Mouse (Mus musculus): ENCODE results near the gene Tmprss12.
"Not testable (repeated sequence)": the region's sequence is repeated elsewhere in the genome, so short reads cannot be mapped to it uniquely, and the experiment has no call there.

The Tmprss12 gene

DNA sequence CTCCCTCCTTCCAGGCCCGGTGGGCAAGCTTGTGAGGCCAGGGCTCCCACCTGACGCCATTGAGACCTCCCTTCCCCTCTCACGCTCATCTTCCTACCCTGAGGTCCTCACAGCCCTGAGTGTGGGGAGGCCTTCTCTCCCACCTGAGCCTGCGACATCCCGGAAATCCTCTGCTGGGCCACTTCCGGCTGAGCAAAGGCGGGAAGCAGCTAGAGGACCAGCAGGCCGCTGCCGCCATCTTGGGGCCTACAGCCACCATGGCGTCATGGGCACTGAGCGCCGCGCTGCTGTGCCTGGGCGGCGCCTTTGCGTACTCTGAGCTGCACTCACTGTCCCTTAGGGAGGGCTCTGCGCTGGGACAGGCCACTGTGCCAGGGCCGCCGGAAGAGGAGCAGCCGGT, at the start of gene Tmprss12:
Tmprss12 (plus strand) TSS at position 212 of the 400 bp plus-strand sequence.
- DNase-seq (ENCODE audit: low spot score in 2 of 2), result no peak

DNA sequence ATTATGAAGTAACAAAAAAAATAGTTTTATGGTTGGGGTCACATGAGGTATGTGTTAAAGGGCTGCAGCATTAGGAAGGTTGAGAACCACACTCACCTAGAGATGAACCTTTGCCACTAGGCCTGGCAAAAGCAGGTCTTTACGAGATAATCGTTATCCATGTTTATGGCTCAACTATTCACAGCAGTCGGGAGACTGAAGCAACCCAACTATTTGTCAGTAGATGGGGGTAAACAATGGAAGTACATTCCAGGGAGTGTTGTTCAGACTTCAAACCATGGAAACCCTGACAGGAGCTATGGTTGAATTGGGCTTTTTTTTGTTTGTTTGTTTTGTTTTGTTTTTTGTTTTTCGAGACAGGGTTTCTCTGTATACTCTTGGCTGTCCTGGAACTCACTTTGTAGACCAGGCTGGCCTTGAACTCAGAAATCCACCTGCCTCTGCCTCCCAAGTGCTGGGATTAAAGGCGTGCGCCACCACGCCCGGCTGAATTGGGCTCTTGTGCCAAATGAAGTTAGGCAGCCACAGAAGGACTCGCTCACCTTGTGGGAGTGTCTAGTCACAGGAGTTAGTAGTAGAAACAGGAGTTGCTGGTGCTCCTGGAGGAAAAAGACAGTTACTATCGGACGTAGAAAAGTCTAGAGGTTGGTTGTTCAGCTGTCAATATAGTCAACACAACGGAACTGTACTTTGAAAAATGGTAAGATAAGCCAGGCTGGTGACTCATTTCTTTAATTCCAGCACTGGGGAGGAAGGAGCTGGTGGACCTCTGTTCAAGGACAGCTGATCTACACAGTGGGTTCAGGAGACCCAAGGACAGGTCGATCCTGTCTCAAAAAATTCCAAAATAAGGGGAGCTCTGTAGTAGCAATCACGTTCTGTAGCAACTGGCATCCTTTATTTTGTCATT, 48.8 kb upstream of the Tmprss12 start:
- no peak for DNase-seq (ENCODE audit: low spot score in 2 of 2)

GRCm38 (mm10) chr15:100235208-100235965, 45.2 kb upstream of the Tmprss12 start:
- DNase-seq (ENCODE audit: low spot score in 2 of 2), result no peak

DNA sequence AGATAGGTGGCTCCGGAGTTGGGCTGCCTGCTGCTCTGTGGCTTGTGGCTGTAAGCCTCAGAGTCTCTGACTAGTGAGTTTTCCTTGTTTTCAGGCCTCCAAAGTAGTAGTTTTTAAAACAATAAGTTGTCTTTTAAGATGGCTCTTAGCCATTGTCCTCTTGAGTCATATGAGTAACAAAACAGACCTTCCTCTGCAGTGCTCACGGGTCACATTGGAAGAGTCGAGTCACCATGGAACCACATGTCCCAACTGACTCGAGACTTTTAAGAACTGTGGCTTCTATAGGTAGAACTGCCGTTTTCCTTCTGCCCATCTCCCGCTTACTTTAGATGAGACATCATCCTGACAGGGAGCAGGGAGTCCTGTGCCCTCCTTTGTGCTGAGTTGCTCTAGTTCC, 43.7 kb upstream of the Tmprss12 start:
- no peak for DNase-seq (ENCODE audit: low spot score in 2 of 2)

GRCm38 (mm10) chr15:100241780-100242179, 38.9 kb upstream of the Tmprss12 start:
- DNase-seq (ENCODE audit: low spot score in 2 of 2), result no peak

- DNase-seq (ENCODE audit: low spot score in 2 of 2), result no peak
Measured at GRCm38 (mm10) chr15:100245951-100246350, 34.7 kb upstream of the Tmprss12 start.

DNA sequence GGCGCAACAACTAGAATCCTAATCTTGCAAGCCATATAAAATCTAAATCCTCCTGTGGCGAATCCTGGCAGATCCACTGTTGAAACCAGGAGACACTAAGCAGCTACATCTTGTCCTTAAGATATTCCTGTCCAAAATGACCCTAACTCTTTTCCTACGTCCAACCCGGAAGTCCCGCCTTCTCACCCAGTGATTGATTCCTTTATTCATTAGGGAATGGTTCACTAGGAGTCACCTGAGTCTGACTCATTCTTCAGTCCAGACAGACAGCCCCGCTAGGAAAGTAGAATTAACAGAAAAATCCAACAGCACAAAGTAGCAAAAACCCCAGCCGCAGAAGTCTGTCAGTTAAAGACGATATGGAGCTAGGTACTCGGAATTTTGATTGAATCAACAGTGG, 33.3 kb upstream of the Tmprss12 start:
- DNase-seq (ENCODE audit: low spot score in 2 of 2), result no peak

DNA sequence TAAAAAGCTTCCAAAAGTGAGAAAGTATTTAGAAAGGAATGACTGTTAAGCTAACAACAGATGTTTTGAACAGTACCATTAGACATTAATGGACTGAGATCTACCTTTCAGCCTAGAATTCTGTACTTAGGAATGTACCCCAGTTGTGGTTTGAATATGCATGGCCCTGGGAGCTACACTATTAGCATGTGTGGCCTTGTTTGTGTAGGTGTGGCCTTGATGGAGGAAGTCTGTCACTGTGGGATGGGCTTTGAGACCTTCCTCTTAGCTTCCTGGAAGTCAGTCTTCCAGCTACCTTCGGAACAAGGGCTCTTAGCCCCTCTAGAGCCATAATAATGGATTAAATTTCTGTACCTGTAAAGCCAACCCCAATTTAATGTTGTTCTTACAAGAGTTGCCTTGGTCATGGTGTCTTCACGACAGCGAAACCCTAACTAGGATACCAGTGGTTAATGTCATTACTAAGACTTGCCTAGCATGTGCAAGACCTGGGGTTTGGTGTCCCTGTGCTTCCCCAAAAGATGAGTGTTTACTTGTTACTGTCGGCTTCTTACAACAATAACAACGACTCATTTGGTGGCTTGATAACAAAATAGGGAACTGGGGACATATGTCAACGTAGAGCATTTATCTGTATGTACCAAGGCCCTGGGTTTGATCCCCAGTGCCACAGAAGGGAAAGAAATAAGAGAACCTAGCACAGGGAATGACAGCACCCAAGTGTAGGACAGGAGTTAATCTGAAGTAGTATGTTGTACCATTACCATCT, 31.8 kb upstream of the Tmprss12 start:
- no peak for DNase-seq (ENCODE audit: low spot score in 2 of 2)

DNA sequence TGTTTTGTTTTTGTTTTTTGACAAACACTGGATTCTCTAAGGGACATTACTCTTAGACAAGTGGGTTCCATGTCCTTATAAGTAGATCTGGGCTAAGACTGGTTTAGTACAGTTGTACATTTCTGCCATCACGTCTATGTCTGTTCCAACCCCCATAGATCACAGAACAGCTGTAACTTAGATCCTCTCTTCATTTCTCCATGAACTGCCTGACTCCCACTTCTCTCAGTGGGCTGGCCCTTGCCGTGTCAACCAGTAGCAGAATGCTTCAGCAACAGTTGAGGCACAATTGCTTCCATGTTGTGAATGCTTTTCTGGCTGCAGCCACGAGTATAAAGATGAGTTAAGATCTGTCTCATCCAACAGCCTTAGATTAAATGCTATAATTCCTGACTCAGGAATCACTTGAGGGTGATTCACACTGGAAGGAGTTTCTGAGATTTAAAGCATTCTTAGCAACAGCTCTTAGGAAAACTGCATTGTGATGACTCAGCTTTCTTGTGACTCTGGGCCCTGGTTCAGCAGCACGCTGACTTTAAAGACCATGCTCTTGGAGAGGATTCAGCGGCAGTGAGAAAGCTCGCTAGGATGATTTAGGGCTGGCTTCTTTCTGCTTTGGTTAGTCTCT, 29.4 kb upstream of the Tmprss12 start:
- DNase-seq (ENCODE audit: low spot score in 2 of 2), result no peak

DNA sequence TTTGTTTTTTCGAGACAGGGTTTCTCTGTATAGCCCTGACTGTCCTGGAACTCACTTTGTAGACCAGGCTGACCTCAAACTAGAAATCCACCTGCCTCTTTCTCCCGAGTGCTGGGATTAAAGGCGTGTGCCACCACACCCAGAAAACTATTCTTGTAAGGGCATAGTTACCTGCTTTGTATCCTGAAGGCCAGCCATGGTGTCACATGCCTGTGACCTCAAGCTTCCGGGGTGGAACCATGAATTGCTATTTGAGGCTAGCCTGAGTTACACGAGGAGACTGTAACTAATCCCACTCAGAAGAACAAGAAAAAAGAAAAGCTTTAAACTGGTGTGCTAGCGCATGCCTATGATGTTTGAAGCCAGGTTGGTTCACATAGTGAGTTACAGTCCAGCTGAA, 24.3 kb upstream of the Tmprss12 start:
- no peak for DNase-seq (ENCODE audit: low spot score in 2 of 2)

- no peak for DNase-seq (ENCODE audit: low spot score in 2 of 2)
Measured at GRCm38 (mm10) chr15:100257305-100257704, 23.3 kb upstream of the Tmprss12 start.

DNA sequence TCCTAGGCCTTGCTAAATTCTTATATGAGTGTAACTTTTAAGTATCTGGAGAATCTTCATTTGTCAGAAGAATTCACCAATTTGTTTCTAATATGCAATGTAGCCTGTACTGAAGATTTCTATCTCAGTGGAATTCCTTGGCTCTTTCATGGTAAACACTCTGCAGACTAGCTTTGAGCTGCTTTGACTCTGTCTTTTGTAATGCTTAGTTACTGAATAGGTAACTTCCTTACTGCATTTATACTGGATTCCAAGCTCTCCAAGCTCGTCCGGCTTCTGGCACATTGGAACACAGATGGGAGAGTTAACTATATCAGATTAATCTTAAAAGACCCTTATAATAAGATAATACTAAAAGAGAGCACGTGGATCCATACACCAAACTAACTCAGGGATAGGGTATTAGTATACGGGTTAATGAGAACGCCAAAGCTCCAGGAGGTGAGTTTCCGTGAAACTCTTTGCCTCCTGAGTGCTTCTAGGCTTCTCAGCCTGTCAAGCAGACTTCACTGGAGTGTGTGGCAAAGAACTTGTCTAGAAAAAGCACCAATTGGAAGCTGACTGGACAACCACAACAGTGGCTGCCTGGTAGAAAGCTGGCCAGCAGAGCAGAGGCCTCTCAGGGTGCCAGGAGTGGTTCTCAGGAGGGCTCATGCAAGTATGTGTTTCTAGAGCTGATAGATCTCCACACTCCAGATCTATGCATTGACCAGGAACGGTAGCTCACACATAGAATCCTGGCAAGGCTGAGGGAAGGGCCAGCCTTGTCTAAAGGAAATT, 21.8 kb upstream of the Tmprss12 start:
- no peak for DNase-seq (ENCODE audit: low spot score in 2 of 2)

DNA sequence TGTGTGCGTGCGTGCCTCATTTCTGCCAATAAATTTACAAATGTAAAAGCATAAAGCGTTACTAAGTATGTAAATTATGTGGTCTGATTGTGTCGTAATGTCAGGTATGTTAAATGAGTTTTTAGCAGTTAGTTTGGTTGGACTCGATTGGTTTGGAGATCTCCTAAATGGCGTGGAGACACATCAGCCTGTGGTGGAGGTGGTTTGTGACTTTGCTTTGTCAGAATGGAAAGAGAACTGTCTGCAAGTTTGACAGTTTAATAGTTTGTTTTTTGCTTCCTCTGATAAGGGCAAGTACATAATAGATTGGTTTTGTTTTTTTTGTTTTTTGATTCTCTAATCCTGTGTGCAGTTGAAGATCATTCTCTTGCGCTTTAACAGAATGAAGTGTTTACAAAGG, 20.3 kb upstream of the Tmprss12 start:
- DNase-seq (ENCODE audit: low spot score in 2 of 2), result not testable (repeated sequence)

- no peak for DNase-seq (ENCODE audit: low spot score in 2 of 2)
Measured at GRCm38 (mm10) chr15:100263246-100263905, 17.3 kb upstream of the Tmprss12 start.

GRCm38 (mm10) chr15:100265586-100266325, 14.9 kb upstream of the Tmprss12 start:
- DNase-seq (ENCODE audit: low spot score in 2 of 2), result no peak

GRCm38 (mm10) chr15:100268916-100269315, 11.7 kb upstream of the Tmprss12 start:
- no peak for DNase-seq (ENCODE audit: low spot score in 2 of 2)

DNA sequence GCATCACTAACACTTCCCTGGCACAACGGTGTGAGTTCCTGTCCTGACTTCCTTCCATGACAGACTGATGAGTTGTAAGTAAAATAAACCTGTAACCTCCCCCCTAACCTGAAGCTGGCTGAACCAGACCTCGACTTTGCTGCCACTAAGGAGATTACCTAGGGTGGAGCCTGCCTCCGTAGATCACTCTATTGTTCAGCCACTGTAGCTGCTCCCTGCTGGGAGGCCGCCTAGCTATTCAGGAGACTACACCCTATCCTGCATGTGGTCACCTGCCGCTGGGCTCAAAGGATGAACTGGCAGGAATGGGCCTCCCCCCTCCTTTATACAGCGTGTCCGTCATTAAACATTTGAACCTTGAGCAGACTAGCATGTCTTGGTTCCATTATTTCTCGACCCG, 10.9 kb upstream of the Tmprss12 start:
- no peak for DNase-seq (ENCODE audit: low spot score in 2 of 2)

- not testable (repeated sequence) for DNase-seq (ENCODE audit: low spot score in 2 of 2)
Measured at GRCm38 (mm10) chr15:100270609-100271008, 10.0 kb upstream of the Tmprss12 start.

DNA sequence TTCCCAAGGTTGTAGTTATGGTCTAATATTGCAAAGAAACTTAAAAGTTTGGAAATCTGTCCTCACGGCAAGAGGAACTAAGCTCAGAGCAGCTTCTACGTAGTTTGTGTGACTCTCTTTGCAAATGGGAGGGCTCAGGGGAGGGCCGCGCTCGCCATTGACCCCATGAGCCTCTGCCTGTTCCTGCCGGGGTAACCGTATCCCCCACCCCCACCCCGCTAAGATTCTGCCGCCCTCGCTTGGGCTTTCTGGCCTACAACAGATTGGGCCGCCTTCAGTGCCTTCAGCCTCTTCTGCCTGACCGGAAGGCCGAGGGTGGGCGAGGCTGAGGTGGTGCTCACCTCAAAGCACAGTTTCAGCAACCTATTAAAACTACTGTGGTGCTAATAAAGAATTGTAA, 9.2 kb upstream of the Tmprss12 start:
- no peak for DNase-seq (ENCODE audit: low spot score in 2 of 2)
